Mouse (Mus musculus) 3T3-L1 (cell line): ENCODE data around the gene Pacrg.
A peak's percentile ranks its signal among the peaks of the same experiment; 100 is the strongest.

Source experiments
- DNase-seq: peaks from one replicate; pipeline ENCODE4 v3.0.0-alpha.2; 2015; ENCODE audit warnings: low read depth, low spot score

The Pacrg gene

DNA sequence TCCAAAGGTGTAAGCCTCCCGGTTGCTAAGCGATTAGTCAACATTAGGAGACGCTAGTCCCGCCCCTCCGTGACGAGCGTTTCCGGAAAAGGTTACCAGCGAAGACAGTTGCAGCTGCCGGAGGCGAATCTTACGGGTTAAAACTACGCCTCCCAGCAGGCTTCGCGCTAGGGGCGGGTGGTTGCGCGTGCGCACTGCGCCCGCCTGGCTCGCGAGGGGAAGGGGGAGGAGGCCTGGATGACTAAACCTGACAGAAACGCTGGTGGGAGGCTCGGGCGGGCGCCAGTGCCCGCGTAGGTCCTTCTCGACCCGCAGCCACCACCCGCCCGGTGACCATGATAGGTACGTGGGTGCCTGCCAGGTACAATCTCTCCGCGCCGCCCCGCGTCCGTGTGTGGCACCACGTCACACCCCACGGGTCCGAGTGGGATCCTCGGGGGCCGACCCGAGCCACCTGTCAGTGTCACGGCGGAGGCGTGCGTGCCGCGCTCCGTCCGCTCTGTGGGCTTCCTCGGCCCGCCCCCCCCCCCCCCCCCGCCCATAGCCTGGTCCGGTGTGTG is at the start of gene Pacrg, which contains the start of gene Prkn:
Gene Pacrg, minus strand, starts transcription at position 164 of the 560 bp plus-strand sequence.
Gene Prkn, plus strand, starts transcription at position 237 of the 560 bp plus-strand sequence.
- peak; percentile 99 for DNase-seq

DNA sequence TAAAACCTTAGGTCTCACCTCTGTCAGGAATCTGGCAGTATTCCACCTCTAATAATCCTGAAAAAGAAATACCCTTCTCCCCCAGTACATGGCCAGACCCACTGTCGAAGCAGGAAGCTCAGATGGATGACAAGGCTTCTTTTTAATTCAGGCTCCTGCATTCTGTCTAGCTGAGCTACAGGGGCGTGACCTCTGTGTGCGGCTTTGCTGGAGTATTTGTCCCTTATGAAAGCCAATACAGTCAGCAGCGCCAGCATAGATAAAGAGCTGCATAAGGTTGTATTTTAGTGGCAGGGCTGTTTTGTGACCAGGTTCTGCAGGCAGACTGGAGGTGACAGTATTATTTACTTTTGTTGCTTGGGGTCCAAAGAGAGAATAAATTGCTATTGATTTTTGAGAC is 47.8 kb upstream of the Pacrg start:
- DNase-seq: no peak

- no peak for DNase-seq
These were observed 42.1 kb upstream of the Pacrg start for GRCm38 (mm10) chr17:10882260-10882659.

DNA sequence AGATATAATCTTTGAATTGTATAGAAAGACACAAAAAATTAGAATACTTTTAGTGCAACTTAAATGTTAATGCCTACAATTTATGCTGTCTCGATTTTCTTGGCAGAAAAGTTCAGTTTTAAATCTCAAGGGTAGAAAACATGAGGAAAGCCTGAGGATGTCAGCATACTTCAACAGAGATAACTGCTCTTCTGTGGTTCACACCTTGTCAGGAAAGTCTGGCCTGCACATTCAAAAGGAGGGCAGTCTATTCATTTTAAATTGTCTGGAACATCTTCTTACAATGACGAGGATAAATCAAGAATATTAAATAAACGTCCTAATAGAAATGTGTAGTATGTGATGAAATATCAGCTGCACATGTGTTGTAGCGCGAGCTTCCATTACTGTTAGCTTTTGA is 38.9 kb upstream of the Pacrg start:
- no peak for DNase-seq

DNA sequence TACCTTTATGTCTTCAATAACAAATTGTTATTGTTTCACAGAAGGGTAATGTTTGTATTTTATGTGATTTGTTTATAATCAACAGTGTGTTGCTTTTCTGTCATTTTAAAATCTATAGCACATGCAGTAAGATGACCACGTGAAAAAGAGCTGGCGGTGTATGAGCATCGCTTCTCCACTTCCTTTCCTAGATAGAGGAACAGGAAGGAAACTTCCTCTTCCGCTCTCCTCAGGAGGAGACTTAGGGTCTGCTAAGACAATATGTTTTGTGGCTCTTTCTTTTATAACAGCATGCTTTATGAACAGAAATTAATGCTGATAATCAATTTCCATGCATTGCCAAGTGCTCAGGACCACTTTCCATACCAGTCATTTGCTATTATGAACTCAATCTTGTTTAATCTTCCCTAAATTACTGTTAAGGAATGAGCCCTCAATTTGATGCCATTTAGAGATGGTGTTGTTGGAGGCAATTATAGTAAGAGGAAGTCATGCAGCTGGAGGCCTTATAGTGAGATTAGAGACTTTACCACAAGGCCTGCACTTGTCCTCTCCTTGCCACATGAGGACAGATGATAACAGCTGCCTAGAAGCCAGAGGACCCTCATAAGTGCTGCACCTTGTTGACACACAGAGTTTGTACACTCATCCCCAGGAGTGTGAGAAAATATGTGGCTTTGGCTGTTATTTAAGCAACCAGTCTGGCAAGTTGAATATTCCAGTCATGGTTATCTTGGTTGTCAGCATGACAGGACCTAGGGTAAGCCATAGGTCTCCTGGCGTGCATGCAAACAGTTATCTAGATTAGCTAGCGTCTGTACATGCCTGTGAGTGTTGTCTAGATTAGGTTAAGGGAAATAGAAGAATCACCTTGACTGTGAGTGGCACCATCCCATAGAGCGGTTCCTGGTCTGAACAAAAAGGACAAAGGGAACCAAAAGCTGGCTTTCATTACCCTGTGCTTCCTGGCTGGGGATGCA is 34.4 kb upstream of the Pacrg start:
- no peak for DNase-seq

GRCm38 (mm10) chr17:10854207-10854606 is 14.1 kb upstream of the Pacrg start:
- no peak for DNase-seq

- DNase-seq: peak; percentile 78
These were observed 655 bp upstream of the Pacrg start for GRCm38 (mm10) chr17:10840731-10841201.

DNA sequence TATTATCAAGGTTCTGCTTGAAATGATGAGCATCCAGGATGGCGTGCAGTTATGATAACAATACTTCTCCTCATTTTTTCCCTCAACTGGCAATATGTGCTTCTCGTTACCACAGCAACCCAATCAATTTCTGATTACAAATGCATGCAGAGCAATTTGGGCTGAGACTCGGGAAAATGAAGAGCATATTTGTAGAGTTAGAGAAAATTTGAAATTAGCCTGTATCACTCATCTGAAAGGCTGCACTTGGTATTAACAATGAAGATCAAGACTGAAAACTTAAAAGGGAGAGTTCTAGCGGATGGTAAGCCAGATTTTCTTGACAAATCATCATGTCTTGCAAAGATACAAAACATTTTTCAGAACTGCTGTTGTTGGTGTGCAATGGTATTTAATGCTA is 21.1 kb downstream of the Pacrg start:
- DNase-seq: no peak

DNA sequence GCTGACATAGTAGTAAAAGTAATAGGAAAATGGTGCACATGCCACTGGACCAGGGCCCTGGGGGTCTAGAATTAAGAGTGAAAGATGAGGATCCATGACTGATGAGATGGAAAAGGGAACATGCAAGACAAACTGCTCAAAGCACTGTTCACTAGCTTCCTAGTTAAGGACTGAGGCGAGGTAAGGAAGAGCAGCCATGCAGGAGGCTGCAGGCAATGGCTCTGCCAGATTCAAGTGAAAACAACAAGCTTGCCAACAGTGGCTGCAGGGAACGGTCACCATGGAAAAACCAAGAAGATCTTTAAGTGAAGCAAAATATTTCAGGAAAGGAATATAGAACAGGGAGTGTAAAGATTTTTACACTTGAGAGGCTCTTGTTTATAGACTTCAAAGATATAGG is 31.5 kb downstream of the Pacrg start:
- DNase-seq: no peak

GRCm38 (mm10) chr17:10807261-10807998 is 32.7 kb downstream of the Pacrg start:
- no peak for DNase-seq

GRCm38 (mm10) chr17:10806692-10807091 is 33.4 kb downstream of the Pacrg start:
- no peak for DNase-seq

GRCm38 (mm10) chr17:10791661-10792060 is 48.5 kb downstream of the Pacrg start:
- DNase-seq: peak; percentile 6

DNA sequence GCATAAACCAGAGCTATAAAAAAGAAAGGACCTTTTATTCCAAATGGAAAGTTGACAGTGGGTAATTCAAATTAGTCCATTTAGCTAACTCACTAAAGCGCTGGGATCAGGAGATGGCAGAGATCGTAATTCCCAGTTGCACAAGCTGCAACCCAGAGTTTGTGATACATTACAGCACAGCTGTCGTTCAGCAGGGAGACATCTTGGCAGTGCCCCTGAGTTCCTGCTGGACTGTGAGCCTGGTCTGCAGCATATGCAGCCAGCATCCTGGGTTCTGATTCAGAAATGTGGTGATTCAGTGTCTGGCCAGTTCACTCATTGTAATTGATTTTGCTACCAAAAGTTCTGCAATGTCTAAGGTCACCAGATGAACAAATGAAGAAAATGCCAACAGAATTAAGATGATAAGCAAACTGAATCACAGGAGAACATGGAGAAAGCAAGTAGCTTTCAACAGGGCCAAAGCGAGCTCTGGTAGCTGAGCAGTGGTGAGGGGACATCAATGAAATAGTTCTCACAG is 55.6 kb downstream of the Pacrg start:
- peak; percentile 8 for DNase-seq

- no peak for DNase-seq
These were observed 63.6 kb downstream of the Pacrg start for GRCm38 (mm10) chr17:10776503-10776902.

- no peak for DNase-seq
These were observed 65.6 kb downstream of the Pacrg start for GRCm38 (mm10) chr17:10774468-10774867.

GRCm38 (mm10) chr17:10772207-10772606 is 67.9 kb downstream of the Pacrg start:
- DNase-seq: no peak

DNA sequence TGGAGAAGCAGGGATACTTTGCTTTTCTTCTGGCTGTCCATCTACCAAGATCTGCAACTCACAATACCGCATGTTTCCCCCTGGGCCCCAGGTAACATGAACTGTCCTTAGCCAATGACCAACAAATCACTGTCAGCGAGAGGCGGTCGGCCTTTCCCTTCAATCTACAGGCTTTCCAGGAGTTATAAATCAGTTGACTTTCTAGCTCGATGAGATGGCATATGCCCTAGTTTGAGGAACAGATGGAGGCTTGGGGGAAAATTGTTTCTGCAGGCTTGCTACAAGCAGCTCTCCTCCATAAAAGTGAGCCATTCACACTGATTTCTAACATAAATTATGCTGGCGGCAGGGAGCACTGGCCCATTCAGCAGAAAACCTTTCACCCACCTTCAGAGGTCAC is 70.2 kb downstream of the Pacrg start:
- DNase-seq: no peak

DNA sequence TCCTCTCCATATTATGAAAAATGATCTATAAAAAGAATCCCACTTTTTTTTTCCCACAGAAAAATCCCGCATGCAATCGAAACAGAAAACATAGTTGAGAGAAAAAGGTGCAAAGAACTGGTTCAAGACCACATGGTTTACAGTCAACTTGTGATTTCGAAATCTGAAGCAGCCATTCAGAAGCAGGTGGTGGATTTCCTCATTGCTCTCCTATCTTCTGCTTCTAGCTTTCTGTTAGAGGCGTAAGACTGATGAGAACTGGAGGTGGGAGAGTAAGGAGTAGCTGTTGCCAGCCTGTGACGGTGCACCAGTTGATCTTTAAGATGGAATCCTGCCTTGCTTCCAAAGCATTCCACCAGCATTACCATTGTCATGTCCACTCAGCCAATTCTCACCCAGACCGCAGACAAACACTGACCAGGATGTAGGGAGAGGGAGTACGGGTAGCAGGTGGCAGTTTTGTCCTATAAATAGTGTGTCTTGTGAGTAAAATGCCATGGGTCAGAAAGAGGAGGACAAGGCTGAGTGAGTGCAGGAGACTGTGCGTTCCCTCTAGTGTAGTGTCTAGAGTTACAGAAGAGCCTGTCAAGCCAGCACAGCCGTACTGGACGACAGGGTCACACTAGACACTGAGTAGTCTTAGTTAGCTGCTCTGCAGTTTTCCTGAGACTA is 73.2 kb downstream of the Pacrg start:
- no peak for DNase-seq

DNA sequence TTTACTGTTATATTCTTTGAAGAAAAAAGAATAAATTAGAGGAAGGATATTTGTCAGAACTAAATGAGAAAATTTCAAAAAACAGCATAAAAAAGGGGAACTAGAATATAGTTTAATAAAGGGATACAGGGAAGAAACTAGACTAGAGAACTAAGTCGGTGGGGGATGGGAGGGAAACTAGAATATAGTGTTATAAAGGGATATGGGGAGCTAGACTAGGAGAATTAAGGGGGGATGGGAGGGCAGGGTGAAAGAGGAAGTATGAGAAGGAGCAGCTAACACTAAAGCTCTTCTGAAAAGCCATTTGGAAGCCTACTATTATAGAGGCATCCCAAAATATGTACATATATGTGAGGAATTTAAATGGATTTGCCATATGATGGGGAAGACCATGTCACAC is 75.8 kb downstream of the Pacrg start:
- no peak for DNase-seq

DNA sequence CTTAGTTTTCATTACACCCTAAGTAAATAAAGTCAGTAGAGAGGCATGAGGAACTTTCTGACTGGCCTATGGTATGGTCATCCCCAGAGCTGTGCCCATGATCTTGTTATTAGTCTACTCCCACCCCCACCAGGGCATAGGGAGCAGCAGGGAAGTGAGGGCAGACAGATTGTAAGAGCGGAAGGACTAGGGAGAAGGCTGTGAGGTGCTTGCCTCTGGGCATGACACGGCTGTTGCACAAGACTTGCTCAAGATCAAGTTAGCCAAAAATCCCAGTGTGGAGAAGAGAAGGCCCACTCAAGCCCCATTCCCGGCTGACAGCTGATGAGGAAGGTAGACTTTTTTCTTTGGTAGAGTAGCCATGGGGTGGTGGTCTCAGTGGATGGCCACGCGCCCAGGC is 82.7 kb downstream of the Pacrg start:
- no peak for DNase-seq
